Mouse (Mus musculus) liver, embryonic 14.5 days (tissue): ENCODE results near the gene Hmga1. TPM values are rescaled to one million over a fixed set of nuclear protein-coding genes. Genes with fewer than 3 reads are reported as not detected.

Experiments
- ATAC-seq: fragments of 200-750 bp; cut with Nextera tagmentation; 2 replicates; pipeline ENCODE4 v1.8.0; 2017; ENCODE audit warnings: moderate number of reproducible peaks, mild to moderate bottlenecking, moderate library complexity; ENCODE audit not compliant: insufficient read depth
- DNase-seq, 3 experiments: peaks; one replicate each; pipeline ENCODE4 v3.0.0-alpha.2; 2012 to 2013; ENCODE audit warnings: low read depth in 3 of 3, low spot score in 3 of 3
- H3K27ac ChIP-seq: fragments of 300-500 bp; sonication (generic); 2 replicates; pipeline ENCODE4 v1.5.1; 2014; ENCODE audit warnings: moderate library complexity, mild to moderate bottlenecking, control low read depth, inconsistent platforms
- H3K27me3 ChIP-seq: fragments of 300-500 bp; sonication (generic); 2 replicates; pipeline ENCODE4 v1.6.1; 2014; ENCODE audit warnings: mild to moderate bottlenecking, low read length, moderate library complexity; ENCODE audit not compliant: control insufficient read depth, insufficient read depth
- H3K36me3 ChIP-seq: fragments of 300-500 bp; sonication (generic); replicated peaks from 2 replicates; pipeline ENCODE4 v1.6.1; 2014; ENCODE audit warnings: low read depth; ENCODE audit not compliant: control insufficient read depth, insufficient read depth
- H3K4me1 ChIP-seq, 2 experiments: fragments of 200-500 bp in 1 of 2; fragments of 300-500 bp in 1 of 2; sonication (generic) in 1 of 2; replicated peaks; 2 replicates each; pipeline ENCODE4 v1.6.1; 2012 to 2014; ENCODE audit warnings: antibody characterized with exemption in 1 of 2, inconsistent platforms in 1 of 2, low read length in 1 of 2; ENCODE audit not compliant: control insufficient read depth in 2 of 2, insufficient read depth in 2 of 2
- H3K4me2 ChIP-seq: fragments of 300-500 bp; sonication (generic); 2 replicates; pipeline ENCODE4 v1.6.1; 2014; ENCODE audit warnings: low read depth, mild to moderate bottlenecking, control low read depth, moderate library complexity
- H3K4me3 ChIP-seq, 2 experiments: fragments of 200-500 bp in 1 of 2; fragments of 300-500 bp in 1 of 2; sonication (generic) in 1 of 2; 2 replicates each; pipeline ENCODE4 v1.5.1; 2012 to 2014; ENCODE audit warnings: low read depth in 2 of 2, low read length in 2 of 2, mild to moderate bottlenecking in 2 of 2, control low read depth in 1 of 2, inconsistent platforms in 1 of 2, moderate library complexity in 1 of 2; ENCODE audit not compliant: insufficient read depth in 1 of 2
- H3K9ac ChIP-seq: fragments of 300-500 bp; sonication (generic); replicated peaks from 2 replicates; pipeline ENCODE4 v1.6.1; 2014; ENCODE audit warnings: mild to moderate bottlenecking, control low read depth, moderate library complexity
- H3K9me3 ChIP-seq: fragments of 300-500 bp; sonication (generic); 2 replicates; pipeline ENCODE4 v1.6.1; 2016; ENCODE audit warnings: low read length, mixed read lengths; ENCODE audit not compliant: control insufficient read depth
- CTCF ChIP-seq: IDR thresholded peaks from 2 replicates; pipeline ENCODE4 v1.5.1; 2016; ENCODE audit warnings: antibody characterized with exemption, low read depth, control low read depth
- EP300 ChIP-seq: IDR thresholded peaks from 2 replicates; pipeline ENCODE4 v1.6.1; 2016; ENCODE audit warnings: antibody characterized with exemption, low read depth
- WGBS: fragments of 180-500 bp; shearing (Covaris S2); extraction: QIAGEN DNeasy Blood & Tissue Kit; methylation state at CpG from one replicate; pipeline ENCODE4 v1.1.7; 2014; ENCODE audit not compliant: insufficient replicate concordance; 5-methylcytosine and 5-hydroxymethylcytosine counted together
- polyA plus RNA-seq, 2 experiments: library from polyadenylated mRNA; depleted of rRNA in 1 of 2; stranded (reverse) in 1 of 2; unstranded in 1 of 2; fragments of >200 nt; fragmentation: Nextera tagmentation in 1 of 2; extraction: Ambion mirVana in 1 of 2; gene quantifications; 2 replicates each; pipeline versions ENCODE4 v1.2.1 to v1.2.3; 2012 to 2014

Hmga1 gene
- polyA plus RNA-seq, 2 experiments = 149 to 162 TPM

DNA sequence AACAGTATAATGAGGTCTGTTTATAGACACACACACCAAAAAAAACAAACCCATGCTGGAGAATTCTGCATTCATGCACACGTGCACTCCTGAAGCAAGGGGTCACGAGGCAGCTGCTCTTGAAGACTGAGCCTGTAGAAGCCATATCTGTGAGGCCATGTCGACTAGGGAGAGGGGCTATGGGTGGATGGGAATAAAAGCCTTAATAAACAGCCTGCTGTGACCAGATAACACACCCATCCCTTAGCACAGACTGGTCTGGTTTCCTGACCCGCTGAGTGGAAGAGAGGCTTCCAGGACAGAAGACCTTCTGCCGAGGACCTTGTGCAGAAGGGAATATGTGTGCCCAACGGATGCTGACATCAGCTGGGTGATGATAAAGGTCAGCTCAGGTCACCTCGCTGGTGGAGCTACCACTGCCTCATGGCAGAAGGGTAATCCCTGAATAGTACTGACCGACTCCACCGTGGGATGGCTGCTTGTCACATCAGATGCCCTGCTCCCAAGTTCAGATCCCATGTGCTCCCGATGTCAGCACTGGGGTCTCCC, 17.5 kb downstream of the Hmga1 start:
- 34% methylated on average over 10 of the region's 10 CpGs for WGBS
- TF ChIP-seq CTCF (no peak), EP300 (0 out of 2 replicates have a peak, but pooled peaks have one; percentile 18)
- Histone ChIP-seq H3K9ac (no peak overlapping the region), H3K27ac (no peak overlapping the region), H3K4me2 (no peak overlapping the region), H3K36me3 (no peaks in the 10 kb centered on the region), H3K9me3 (no peaks in the 10 kb centered on the region), H3K27me3 (no peaks in the 10 kb centered on the region), H3K4me3 (no peak overlapping the region), H3K4me1 (peaks cover 0 to 13% of the 10 kb centered on the region in 2 experiments; a peak in 3 of 4 replicates)
- DNase-seq (peak in 1 of 3 experiments; percentile 48), ATAC-seq (peak; percentile 76)

DNA sequence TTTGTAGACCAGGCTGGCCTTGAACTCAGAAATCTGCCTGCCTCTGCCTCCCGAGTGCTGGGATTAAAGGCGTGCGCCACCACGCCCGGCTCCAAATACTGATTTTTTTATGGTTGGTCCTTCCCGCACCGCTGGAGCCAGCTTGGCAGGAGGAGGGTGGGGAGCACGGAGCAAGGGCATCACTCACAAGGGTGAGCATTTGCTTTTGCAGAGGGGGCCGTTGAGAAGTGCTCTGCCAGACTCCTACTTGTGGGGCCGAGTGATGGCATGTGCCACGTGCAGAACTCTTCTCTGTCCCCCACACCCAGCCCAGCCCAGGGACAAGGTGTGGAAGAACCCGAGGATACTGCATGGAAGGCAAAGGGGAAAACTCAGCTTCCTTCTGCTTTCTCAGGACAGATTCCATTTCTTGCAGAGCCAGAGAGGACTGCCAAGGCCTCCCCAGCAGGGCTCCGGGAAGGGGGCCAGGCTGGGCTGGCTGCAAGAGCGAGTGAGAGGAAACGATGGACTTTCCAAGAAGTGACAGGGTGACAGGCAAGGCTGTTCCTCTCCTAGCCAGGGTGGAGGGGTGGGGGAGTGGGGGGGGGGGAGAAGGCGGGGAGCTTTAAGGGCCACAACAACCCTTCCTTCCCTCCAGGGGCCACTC, 18.3 kb downstream of the Hmga1 start:
- Histone ChIP-seq H3K27ac (no peak overlapping the region), H3K27me3 (no peaks in the 10 kb centered on the region), H3K9me3 (no peaks in the 10 kb centered on the region), H3K4me3 (no peak overlapping the region), H3K4me2 (no peak overlapping the region), H3K9ac (no peak overlapping the region), H3K36me3 (peaks cover 1% of the 10 kb centered on the region; the same call in 1 of the 2 replicates), H3K4me1 (peaks cover 0 to 13% of the 10 kb centered on the region in 2 experiments; a peak in 3 of 4 replicates)
- DNase-seq (no peak), ATAC-seq (no peak)
- TF ChIP-seq EP300 = no peak
- TF ChIP-seq CTCF = no peak
- 72% methylated on average over 16 of the region's 16 CpGs for WGBS

DNA sequence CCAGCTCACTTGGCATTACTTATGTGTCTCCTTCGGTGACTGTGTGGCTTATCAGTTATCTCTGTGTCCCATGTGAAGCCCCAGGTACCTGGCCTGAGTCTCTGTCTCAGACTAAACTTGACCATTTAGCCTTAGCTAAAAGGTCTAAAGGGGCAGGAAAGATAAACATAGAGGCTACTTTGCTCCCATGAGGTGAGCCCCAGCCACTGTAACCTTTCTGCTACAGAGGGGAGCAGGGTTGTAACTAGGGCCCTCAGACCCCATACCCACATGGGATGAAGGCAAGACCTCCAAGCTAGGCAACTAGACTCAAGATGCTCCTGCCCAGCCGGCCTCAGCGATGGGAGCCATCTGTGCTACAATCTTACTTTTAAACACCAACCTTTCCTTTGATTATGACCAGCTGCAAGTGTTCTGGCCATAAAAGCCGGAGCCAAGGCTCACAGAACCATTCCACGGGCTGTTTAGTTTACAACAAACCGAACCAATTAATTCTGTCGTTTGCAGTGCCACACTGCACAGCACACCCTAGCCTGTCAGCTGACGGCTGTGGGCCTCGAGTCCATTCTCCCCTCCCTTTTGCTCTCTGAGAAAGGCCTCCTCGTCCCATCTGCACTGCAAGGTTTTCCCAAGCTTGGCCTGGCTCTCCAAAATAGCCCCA, 18.9 kb downstream of the Hmga1 start:
- 62% methylated on average over 10 of the region's 10 CpGs for WGBS
- H3K4me1 ChIP-seq = peaks cover 0 to 15% of the 10 kb centered on the region in 2 experiments
- ATAC-seq (no peak), DNase-seq (no peak)
- TF ChIP-seq EP300 = no peak
- no peak for TF ChIP-seq CTCF
- no peak overlapping the region for H3K27ac ChIP-seq
- no peak overlapping the region for H3K4me3 ChIP-seq
- peaks cover 2% of the 10 kb centered on the region; the same call in 1 of the 2 replicates for H3K36me3 ChIP-seq
- H3K27me3 ChIP-seq = no peaks in the 10 kb centered on the region
- H3K4me2 ChIP-seq = no peak overlapping the region
- no peaks in the 10 kb centered on the region for H3K9me3 ChIP-seq
- no peak overlapping the region for H3K9ac ChIP-seq

DNA sequence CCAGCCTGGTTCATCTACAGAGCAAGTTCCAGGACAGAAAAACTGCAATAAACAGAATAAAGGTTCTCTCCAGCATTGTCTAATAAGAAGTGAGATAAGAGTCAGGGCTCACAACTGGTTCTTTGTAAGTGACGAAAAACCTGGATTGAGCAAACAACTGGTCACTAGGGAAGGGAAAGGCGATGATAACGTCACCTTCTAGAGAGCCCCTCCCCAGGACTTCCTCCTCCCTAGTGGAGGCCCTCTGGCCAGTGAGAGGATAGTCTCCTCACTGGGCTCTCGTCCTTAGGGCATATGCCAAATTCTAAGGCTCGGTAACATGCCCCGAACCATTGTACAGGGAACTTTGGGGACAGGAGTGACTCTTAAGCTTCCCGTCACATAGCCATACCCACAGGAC, 19.8 kb downstream of the Hmga1 start:
- Histone ChIP-seq H3K9me3 (no peaks in the 10 kb centered on the region), H3K4me1 (peaks cover 0 to 21% of the 10 kb centered on the region in 2 experiments), H3K4me3 (no peak overlapping the region), H3K4me2 (no peak overlapping the region), H3K27ac (no peak overlapping the region), H3K36me3 (peaks cover 2% of the 10 kb centered on the region; the same call in 1 of the 2 replicates), H3K27me3 (no peaks in the 10 kb centered on the region), H3K9ac (no peak overlapping the region)
- DNase-seq = no peak
- TF ChIP-seq CTCF = no peak
- TF ChIP-seq EP300 = no peak
- WGBS = 73% methylated on average over 7 of the region's 7 CpGs
- no peak for ATAC-seq

DNA sequence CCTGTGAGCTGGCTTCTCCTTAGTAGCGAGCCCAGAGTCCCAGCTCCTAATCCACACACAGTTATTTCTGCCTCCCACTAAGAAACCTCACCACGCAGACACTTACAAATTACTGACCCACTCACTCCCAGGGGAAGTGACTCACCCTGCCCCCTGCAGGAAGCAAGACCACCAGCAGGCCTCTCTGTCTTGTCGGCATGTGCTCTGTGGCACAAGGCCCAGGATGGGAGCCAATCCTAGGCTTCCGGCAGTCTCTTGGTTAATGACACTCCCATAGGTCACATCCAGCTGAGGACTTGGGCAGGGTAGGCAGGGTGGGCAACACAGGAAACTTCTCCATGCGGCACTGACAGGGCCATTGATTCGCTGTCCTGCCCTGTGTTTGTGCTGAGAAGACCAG, 21.2 kb downstream of the Hmga1 start:
- no peak overlapping the region for H3K4me2 ChIP-seq
- DNase-seq (no peak), ATAC-seq (no peak)
- peaks cover 0 to 23% of the 10 kb centered on the region in 2 experiments for H3K4me1 ChIP-seq
- no peak overlapping the region for H3K27ac ChIP-seq
- H3K27me3 ChIP-seq = no peaks in the 10 kb centered on the region
- H3K9me3 ChIP-seq = no peaks in the 10 kb centered on the region
- H3K36me3 ChIP-seq = peaks cover 2% of the 10 kb centered on the region; the same call in 1 of the 2 replicates
- H3K4me3 ChIP-seq = no peak overlapping the region
- peak; percentile 50 for TF ChIP-seq CTCF
- no peak for TF ChIP-seq EP300
- WGBS = 70% methylated on average over 6 of the region's 6 CpGs
- no peak overlapping the region for H3K9ac ChIP-seq
